Mouse (Mus musculus) thymus, postnatal 25 days (tissue): ENCODE results near the gene Cdhr4.
A peak's percentile ranks its signal among the peaks of the same experiment; 100 is the strongest.
"Not testable (repeated sequence)": the region's sequence is repeated elsewhere in the genome, so short reads cannot be mapped to it uniquely, and the experiment has no call there.

Source experiments
- DNase-seq: peaks from one replicate; pipeline ENCODE4 v3.0.0; 2022

Cdhr4 gene

DNA sequence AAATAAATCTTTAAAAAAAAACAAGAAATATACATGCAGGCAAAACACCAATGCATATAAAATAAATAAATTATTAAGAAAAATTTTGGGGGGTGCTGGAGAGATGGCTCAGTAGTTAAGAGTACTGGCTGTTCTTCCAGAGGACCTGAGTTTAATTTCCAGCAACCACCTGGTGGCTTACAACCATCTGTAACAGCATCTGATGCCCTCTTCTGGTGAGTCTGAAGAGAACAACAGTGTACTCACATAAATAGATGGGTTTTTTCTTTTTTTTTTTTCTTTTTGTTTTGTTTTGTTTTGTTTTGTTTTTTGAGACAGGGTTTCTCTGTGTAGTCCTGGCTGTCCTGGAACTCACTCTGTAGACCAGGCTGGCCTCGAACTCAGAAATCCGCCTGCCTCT lies 21.3 kb downstream of the Cdhr4 start:
- DNase-seq, result not testable (repeated sequence)

DNA sequence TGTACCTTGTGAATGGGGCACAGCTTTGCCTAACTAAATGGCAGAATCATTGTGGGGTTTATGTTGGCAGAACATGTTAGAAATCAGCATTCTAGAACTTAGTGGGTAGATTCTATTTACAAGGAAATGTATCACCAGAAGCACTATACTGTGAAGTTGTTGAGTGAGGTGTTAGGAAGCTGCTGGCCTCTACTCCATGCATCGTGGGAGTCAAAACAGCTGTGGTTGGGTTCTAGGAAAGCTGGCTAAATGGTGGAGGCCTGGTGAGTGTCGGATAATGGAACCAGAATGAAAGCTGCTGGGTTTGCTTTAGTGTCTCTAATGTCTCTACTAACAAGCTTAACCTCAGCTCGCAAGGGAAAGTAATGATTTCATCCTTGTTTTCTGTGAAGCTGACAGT lies 24.8 kb downstream of the Cdhr4 start:
- DNase-seq, result no peak

DNA sequence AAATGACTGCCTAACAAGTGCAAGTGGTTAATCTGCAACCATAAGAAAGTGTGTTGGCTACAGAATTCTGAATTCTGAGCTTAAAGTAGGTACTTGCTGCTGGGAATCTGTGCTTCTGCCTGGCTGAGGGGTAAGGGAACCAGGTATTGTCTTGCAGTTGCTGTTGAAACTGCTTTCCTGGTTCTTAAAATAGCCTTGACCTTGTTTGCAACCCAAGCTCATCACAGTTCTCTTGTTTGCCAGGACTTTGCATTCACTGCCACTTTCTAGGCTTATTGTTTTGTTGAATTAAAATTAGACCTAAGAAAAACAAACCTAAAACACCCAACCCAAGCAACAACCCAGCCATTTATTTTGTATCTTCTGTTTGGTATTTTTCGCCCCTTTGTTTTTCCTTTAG lies 28.4 kb downstream of the Cdhr4 start:
- DNase-seq, result no peak

DNA sequence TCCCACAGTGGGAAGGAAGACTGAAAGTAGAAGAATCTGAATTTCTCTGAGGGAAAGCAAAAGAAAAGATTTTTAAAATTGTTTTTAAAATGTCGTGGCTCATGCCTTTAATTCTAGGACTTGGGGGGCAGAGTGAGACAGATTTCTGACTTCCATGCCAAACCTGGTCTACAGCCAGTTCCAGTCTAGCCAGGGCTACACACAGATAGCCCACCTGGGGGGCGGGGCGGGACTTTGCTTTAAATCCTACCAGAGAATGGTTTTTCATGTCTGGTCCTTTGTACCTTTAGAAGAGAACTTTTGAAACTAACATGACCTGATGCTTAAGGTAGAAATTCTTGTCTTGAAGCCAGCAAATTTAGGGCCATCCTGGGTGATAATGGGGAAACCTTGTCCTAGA lies 30.9 kb downstream of the Cdhr4 start:
- no peak for DNase-seq

DNA sequence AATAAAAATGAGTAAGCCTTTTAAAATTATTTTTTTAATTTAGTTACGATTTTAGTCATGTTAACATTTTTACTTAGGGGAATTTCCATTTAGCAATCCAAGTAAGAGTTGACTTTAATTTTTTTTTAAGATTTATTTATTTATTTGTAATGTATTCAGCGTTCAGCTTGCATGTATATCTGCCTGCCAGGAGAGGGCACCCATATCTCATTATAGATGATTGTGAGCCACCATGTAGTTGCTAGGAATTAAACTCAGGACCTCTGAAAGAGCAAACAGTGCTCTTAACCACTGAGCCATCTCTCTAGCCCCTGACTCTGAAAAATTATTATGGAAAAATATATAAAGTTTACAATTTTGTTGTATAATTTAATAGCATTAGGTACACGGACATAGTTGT lies 34.3 kb downstream of the Cdhr4 start:
- DNase-seq, result no peak

DNA sequence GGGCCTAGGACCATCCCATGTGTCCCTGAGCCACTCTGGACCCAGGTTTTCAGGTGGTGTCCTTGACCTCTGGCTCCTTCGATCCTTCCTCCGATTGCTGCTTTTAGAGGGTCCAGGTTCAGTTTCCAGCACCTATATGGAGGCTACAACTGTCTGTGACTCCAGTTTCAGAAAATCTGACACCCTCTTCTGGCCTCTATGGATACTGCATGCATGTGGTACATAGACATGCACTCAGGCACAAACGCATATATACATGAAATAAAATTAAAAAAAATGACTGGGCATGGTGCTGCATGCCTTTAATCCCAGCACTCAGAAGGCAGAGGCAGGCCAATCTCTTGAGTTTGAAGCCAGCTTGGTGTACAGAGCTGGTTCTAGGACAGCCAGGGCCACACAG lies 35.6 kb downstream of the Cdhr4 start:
- DNase-seq, result no peak

DNA sequence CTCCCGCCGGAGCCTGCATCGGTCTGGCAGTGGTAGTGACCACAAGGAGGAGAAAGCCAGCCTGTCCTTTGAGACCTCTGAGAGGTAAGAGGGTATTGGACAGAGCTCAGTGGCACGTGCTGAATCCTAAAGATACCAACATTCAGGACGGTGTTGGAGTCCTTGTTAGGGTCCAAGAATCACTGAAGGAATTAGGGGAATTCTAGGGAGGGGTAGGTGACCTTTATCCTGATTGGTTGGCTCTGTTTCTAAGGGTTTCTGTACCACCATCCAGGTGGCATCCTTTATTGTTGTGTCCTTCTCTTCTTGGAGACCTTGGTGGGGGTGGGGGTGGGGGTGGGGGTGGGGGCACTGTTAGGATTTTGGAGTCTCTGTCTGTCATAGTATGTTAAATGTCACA lies 39.8 kb downstream of the Cdhr4 start:
- no peak for DNase-seq

DNA sequence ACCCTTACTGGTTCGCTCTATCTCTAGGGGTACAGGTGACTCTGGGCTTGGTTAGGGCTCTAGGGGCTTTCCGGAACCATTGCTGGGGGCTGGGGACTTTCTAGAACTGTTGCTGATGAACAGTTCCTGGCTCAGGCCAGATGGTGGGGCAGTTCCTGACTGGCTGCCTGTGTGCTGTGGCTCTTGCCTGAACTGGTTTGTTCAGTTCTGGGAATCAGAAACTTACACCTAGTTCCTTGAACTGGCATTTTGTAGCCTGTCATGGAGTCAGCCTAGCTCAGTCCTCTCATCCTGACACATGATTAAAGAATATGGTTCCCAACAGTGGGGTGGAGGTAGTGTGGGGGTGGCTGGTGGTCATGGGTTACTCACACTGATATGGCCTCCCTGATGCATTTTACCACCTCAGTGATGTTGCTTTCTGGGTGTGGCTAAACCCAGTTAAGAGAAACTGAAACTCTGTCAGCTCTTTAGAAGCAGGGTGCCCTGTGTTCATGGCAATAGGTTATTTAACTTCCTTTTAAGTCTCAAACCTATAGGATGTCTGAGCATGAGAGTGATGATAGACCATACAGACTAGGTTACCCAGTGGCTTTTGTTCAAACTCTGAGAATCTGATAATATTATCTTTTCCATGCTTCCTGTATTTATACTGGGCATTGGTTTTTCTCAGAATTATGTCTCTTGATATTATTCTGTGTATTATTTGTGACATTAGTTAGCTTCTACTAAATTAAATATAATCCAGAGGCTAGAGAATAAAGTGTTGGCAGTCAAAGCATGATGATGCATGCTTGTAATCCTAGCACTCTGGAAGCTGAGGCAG lies 43.2 kb downstream of the Cdhr4 start:
- DNase-seq, result no peak

DNA sequence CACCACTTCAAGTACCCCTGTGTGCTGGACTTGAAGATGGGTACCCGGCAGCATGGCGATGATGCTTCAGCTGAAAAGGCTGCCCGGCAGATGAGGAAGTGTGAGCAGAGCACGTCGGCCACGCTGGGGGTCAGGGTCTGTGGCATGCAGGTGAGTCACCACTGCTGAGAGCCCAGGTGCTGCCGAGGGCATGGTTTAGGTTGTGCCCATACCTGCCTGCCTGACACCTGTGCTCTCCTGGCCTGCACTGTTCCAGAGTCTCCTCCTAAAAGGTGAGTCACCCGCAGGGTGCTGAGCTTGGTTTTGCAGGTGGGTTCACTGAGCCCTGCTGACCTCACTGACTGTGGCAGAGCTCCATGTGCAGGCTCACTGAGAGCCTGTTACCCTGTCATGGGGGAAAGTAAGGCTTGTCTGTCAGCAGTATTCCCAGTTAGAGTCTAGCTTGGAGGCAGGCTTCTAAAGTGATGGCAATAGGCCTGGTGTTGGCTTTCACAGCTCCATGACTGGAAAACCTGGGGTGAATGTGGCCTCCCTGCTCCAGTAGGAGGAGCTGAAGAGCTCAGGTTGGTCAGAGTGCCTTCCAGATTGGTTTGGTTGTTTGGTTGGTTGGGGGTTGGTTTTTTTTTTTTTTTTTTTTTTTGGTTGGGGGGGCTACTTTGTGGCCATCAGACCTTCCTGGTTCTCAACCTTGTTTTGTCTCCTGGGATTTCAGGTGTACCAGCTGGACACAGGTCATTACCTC lies 52.6 kb downstream of the Cdhr4 start:
- no peak for DNase-seq

DNA sequence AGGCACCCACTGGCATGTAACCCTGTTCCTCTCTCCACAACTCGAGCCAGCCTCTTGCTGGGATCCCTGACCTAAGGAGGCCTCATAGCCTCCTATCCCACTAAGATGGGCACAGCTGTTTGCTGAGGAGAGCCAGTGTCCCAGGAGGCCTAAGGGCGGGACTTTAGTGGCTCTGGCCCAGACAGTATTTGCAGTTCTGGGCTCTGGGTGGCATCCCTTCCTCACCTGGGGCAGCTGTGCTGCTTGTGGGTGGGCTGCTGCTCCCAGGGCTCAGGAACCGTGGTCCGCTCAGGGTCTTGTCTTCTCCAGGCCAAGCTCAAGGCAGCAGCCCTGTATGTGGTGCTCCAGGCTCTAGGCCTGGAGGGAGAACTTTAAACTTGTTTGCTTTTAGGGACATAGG lies 54.3 kb downstream of the Cdhr4 start:
- DNase-seq, result no peak

DNA sequence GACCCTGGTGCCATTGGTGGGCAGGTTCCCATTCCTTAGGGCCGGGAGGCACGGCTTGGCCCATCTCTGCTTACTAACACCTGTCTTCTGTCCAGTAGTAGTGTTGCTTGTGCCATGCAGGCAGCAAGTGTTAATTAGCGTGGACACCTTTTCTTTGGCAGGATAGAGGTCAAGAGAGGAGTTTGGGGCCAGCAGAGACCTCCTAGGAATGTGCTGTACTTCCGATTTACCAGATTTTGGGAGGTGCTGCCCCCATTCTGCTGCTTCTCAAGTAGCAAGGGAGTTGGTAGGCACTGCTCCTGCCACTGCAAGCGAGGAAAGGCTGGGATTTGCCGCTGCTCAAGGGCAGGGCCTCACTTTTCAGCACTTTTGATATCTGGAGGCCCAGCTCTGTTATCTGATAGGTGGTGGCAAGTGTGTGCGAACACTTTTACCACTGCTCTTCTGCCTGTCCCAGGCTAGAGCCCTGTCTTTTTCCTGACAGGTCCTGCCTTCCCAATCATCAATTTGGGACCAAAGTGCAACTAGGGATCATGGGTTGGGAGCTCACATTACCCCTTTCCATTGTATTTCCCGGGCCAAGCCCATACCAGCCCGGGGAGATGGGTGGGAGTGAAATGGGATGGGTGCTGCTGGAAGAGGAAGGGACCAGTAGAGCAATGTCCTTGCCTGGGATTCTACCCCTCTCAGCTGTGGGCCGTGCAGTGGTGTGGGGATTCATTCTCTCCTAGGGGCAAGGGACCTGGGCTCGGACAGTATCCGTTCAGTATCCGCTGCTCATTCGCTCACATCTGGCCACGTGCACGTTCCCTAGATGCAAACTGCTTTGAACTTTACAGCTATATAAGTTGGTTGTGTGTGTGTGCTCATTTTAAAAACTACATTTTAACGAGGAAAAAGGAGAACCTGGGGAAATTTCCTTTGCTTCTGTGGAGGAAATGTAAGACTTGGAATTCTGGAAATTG lies 55.6 kb downstream of the Cdhr4 start:
- DNase-seq, result no peak

DNA sequence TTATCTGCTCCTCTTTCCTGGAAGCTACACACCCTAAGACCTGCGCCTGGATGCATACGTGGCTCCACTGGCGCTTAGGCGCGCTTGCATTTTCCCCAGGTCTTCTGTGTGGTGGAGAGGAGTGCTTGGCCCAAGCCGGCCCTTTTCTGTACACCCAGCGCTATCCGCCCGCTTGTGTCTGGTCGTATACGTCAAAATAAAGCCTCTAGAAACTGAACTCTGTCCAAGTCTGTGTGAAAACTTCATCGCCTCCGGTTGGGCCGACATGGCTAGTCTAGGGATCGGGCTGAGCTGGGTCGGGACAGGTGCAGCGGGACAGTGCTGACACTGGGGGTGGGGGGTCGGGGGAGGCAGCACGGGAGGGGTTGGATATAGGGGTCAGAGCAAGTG lies 56.3 kb downstream of the Cdhr4 start:
- no peak for DNase-seq

DNA sequence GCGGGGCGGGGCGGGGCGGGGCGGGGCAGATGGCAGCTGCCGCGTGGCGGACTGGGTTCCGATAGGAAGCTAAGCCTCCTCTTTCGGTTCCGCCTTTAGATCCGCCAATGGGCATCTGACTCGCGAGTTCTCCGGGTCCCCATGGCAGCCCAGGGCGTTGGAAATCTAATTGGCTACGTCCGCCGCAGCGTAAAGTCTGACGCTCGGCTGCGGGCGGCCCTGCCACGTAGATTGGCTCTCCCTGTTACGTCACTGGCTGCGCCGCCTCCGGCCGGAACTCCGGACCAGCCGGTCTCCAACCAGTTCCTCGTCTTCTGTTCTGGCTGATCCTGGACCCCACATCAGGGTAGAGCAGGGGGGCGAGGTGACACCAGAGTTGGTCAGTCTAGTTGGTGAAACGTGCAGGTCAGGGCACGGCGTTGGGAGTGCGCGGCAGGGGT lies 56.7 kb downstream of the Cdhr4 start, which contains the start of gene Gmppb:
Gene Gmppb, plus strand, starts transcription at position 227 of the 440 bp plus-strand sequence.
- peak; percentile 91 for DNase-seq
